In genomic region chr11:85525501-85525885, GRCm38 (mm10) we compare ENCODE assay signal across 10 mouse cellular contexts.
DNase-seq lines count a peak whose midpoint lies in the region; ATAC-seq lines count a peak whose summit lies in the region.
"Had no signal": no experiment of that assay in that cellular context is flagged by ENCODE, and none has a peak within 500 bp of the region (broad histone marks: within the 10 kb centered on the region; RNA-seq: fewer than 3 reads in every experiment).

No protein-coding gene starts in this region.

- no peak for ATAC-seq in forebrain, embryonic 12.5 days (ENCODE audit: low FRiP score)
- ATAC-seq in liver, embryonic 11.5 days (replicated peaks; ENCODE audit: low FRiP score): no peak
- ATAC-seq in liver, embryonic 12.5 days: no peak
- no peak for ATAC-seq in intestine, embryonic 16.5 days
- no peak for ATAC-seq in neural tube, embryonic 15.5 days (ENCODE audit: low FRiP score)

- no peak overlapping the region for H3K27ac ChIP-seq in forebrain, embryonic 12.5 days
- no peak overlapping the region for H3K27ac ChIP-seq in forebrain, embryonic 10.5 days
- no peak overlapping the region; the same call in 1 of the 2 replicates for H3K27ac ChIP-seq in liver, embryonic 11.5 days (ENCODE audit: low read depth, low read length)
- H3K27ac ChIP-seq in liver, embryonic 12.5 days: no peak overlapping the region
- peak overlapping the region; percentile 66; the same call in 1 of the 2 replicates for H3K27ac ChIP-seq in intestine, embryonic 16.5 days (ENCODE audit: low read length)
- no peak overlapping the region for H3K27ac ChIP-seq in neural tube, embryonic 15.5 days (replicated peaks)
- H3K27ac ChIP-seq: midbrain, embryonic 12.5 days had no signal

- WGBS in forebrain, embryonic 12.5 days: 28% methylated on average over 10 of the region's 10 CpGs
- 32% methylated on average over 10 of the region's 10 CpGs for WGBS in forebrain, embryonic 10.5 days
- WGBS in liver, embryonic 11.5 days: 52% methylated on average over 10 of the region's 10 CpGs
- 53% methylated on average over 10 of the region's 10 CpGs for WGBS in liver, embryonic 12.5 days (ENCODE audit: insufficient replicate concordance)
- 38% methylated on average over 10 of the region's 10 CpGs for WGBS in intestine, embryonic 16.5 days
- 46% methylated on average over 10 of the region's 10 CpGs for WGBS in neural tube, embryonic 15.5 days

- no peaks in the 10 kb centered on the region for H3K9me3 ChIP-seq in forebrain, embryonic 12.5 days
- no peaks in the 10 kb centered on the region for H3K9me3 ChIP-seq in forebrain, embryonic 10.5 days
- H3K9me3 ChIP-seq in liver, embryonic 11.5 days (ENCODE audit: control insufficient read depth, low read length): no peaks in the 10 kb centered on the region
- no peaks in the 10 kb centered on the region for H3K9me3 ChIP-seq in liver, embryonic 12.5 days (replicated peaks)
- H3K9me3 ChIP-seq in intestine, embryonic 16.5 days (ENCODE audit: control insufficient read depth, low read length): no peaks in the 10 kb centered on the region
- no peaks in the 10 kb centered on the region for H3K9me3 ChIP-seq in neural tube, embryonic 15.5 days (replicated peaks)
- H3K9me3 ChIP-seq: midbrain, embryonic 12.5 days had no signal

- H3K4me3 ChIP-seq in forebrain, embryonic 12.5 days (replicated peaks): no peak overlapping the region
- no peak overlapping the region for H3K4me3 ChIP-seq in forebrain, embryonic 10.5 days
- H3K4me3 ChIP-seq in liver, embryonic 11.5 days (ENCODE audit: low read depth, low read length): no peak overlapping the region
- H3K4me3 ChIP-seq in liver, embryonic 12.5 days: no peak overlapping the region
- no peak overlapping the region for H3K4me3 ChIP-seq in intestine, embryonic 16.5 days (ENCODE audit: low read length)
- no peak overlapping the region for H3K4me3 ChIP-seq in neural tube, embryonic 15.5 days (replicated peaks)

- H3K9ac ChIP-seq in forebrain, embryonic 12.5 days: no peak overlapping the region
- H3K9ac ChIP-seq in liver, embryonic 11.5 days (ENCODE audit: low read depth, low read length): no peak overlapping the region
- no peak overlapping the region for H3K9ac ChIP-seq in liver, embryonic 12.5 days
- H3K9ac ChIP-seq in intestine, embryonic 16.5 days (ENCODE audit: low read depth, low read length): no peak overlapping the region
- no peak overlapping the region for H3K9ac ChIP-seq in neural tube, embryonic 15.5 days (replicated peaks)
- H3K9ac ChIP-seq: midbrain, embryonic 12.5 days had no signal

- H3K27me3 ChIP-seq in forebrain, embryonic 12.5 days: peaks cover 62% of the 10 kb centered on the region
- peaks cover 93% of the 10 kb centered on the region for H3K27me3 ChIP-seq in forebrain, embryonic 10.5 days (ENCODE audit: poor library complexity, severe bottlenecking)
- H3K27me3 ChIP-seq in liver, embryonic 11.5 days (replicated peaks; ENCODE audit: control insufficient read depth, insufficient read depth, low read length): 0 out of 2 replicates have a peak, but pooled peaks cover 2% of the 10 kb centered on the region
- H3K27me3 ChIP-seq in liver, embryonic 12.5 days (replicated peaks): peaks cover 39% of the 10 kb centered on the region
- H3K27me3 ChIP-seq in intestine, embryonic 16.5 days (replicated peaks; ENCODE audit: control insufficient read depth, insufficient read depth, low read length): no peaks in the 10 kb centered on the region; the same call in 1 of the 2 replicates
- peaks cover 16% of the 10 kb centered on the region for H3K27me3 ChIP-seq in neural tube, embryonic 15.5 days (replicated peaks)

- H3K4me2 ChIP-seq in forebrain, embryonic 12.5 days: 0 out of 2 replicates have a peak overlapping the region, but pooled peaks have one; percentile 54
- 0 out of 2 replicates have a peak overlapping the region, but pooled peaks have one; percentile 13 for H3K4me2 ChIP-seq in liver, embryonic 11.5 days
- H3K4me2 ChIP-seq in liver, embryonic 12.5 days: no peak overlapping the region
- H3K4me2 ChIP-seq in intestine, embryonic 16.5 days (ENCODE audit: low read depth, low read length): 0 out of 2 replicates have a peak overlapping the region, but pooled peaks have one; percentile 25
- H3K4me2 ChIP-seq in neural tube, embryonic 15.5 days: peak overlapping the region; percentile 62

- H3K36me3 ChIP-seq in forebrain, embryonic 12.5 days (replicated peaks): no peaks in the 10 kb centered on the region
- no peaks in the 10 kb centered on the region for H3K36me3 ChIP-seq in forebrain, embryonic 10.5 days (replicated peaks)
- no peaks in the 10 kb centered on the region for H3K36me3 ChIP-seq in liver, embryonic 11.5 days (ENCODE audit: control insufficient read depth, insufficient read depth, low read length)
- H3K36me3 ChIP-seq in liver, embryonic 12.5 days: no peaks in the 10 kb centered on the region
- H3K36me3 ChIP-seq in intestine, embryonic 16.5 days (ENCODE audit: control insufficient read depth, insufficient read depth, low read length): no peaks in the 10 kb centered on the region
- no peaks in the 10 kb centered on the region for H3K36me3 ChIP-seq in neural tube, embryonic 15.5 days
- H3K36me3 ChIP-seq: midbrain, embryonic 12.5 days had no signal

- H3K4me1 ChIP-seq in forebrain, embryonic 12.5 days: peaks cover 33% of the 10 kb centered on the region
- H3K4me1 ChIP-seq in forebrain, embryonic 10.5 days: peaks cover 44% of the 10 kb centered on the region
- H3K4me1 ChIP-seq in liver, embryonic 11.5 days (replicated peaks; ENCODE audit: control insufficient read depth, insufficient read depth, low read length): peaks cover 26% of the 10 kb centered on the region
- peaks cover 37% of the 10 kb centered on the region for H3K4me1 ChIP-seq in liver, embryonic 12.5 days
- H3K4me1 ChIP-seq in intestine, embryonic 16.5 days (ENCODE audit: control insufficient read depth, insufficient read depth, low read length): peaks cover 14% of the 10 kb centered on the region
- H3K4me1 ChIP-seq in neural tube, embryonic 15.5 days: peaks cover 21% of the 10 kb centered on the region

- no peak for DNase-seq in forebrain, embryonic 10.5 days (ENCODE audit: extremely low spot score, low spot score)
- no peak for DNase-seq in liver, embryonic 11.5 days (ENCODE audit: low spot score)
- DNase-seq in cerebellum, adult 9-11 months: no peak
- DNase-seq in cerebellum, adult 11-12 months: no peak
- DNase-seq: cerebellum, adult 8-10 months had no signal
